Mouse (Mus musculus) limb, embryonic 11.5 days (tissue): ENCODE measurements around the gene Cnot6. TPM values are rescaled to one million over a fixed set of nuclear protein-coding genes. Genes with fewer than 3 reads are reported as not detected.

Experiments
- ATAC-seq: fragments of 200-750 bp; cut with Nextera tagmentation; 2 replicates; pipeline ENCODE4 v1.8.0; 2017; ENCODE audit warnings: low read depth; ENCODE audit not compliant: insufficient number of reproducible peaks, low FRiP score, low TSS enrichment
- DNase-seq: peaks from one replicate; pipeline ENCODE4 v3.0.0-alpha.2; 2015; ENCODE audit warnings: low spot score
- H3K27ac ChIP-seq: fragments of 300-500 bp; sonication (generic); replicated peaks from 2 replicates; pipeline ENCODE4 v1.5.1; 2014; ENCODE audit warnings: low read depth, mild to moderate bottlenecking, low read length
- H3K27me3 ChIP-seq: fragments of 300-500 bp; sonication (generic); 2 replicates; pipeline ENCODE4 v1.6.1; 2014; ENCODE audit warnings: mild to moderate bottlenecking, low read length, mixed read lengths; ENCODE audit not compliant: control insufficient read depth, insufficient read depth
- H3K36me3 ChIP-seq: fragments of 300-500 bp; sonication (generic); 2 replicates; pipeline ENCODE4 v1.6.1; 2014; ENCODE audit warnings: mild to moderate bottlenecking, low read length, moderate library complexity, mixed read lengths; ENCODE audit not compliant: control insufficient read depth, insufficient read depth
- H3K4me1 ChIP-seq: fragments of 300-500 bp; sonication (generic); 2 replicates; pipeline ENCODE4 v1.6.1; 2014; ENCODE audit warnings: low read length, mixed read lengths; ENCODE audit not compliant: control insufficient read depth, insufficient read depth
- H3K4me2 ChIP-seq: fragments of 300-500 bp; sonication (generic); 2 replicates; pipeline ENCODE4 v1.6.1; 2014; ENCODE audit warnings: low read depth, mild to moderate bottlenecking, moderate library complexity; ENCODE audit not compliant: severe bottlenecking
- H3K4me3 ChIP-seq: fragments of 300-500 bp; sonication (generic); 2 replicates; pipeline ENCODE4 v1.5.1; 2014; ENCODE audit warnings: low read depth, low read length
- H3K9ac ChIP-seq: fragments of 300-500 bp; sonication (generic); 2 replicates; pipeline ENCODE4 v1.6.1; 2014; ENCODE audit warnings: mild to moderate bottlenecking, low read length
- H3K9me3 ChIP-seq: fragments of 300-500 bp; sonication (generic); 2 replicates; pipeline ENCODE4 v1.6.1; 2016; ENCODE audit warnings: low read length; ENCODE audit not compliant: control insufficient read depth
- WGBS: fragments of 180-500 bp; shearing (Covaris S2); extraction: QIAGEN DNeasy Blood & Tissue Kit; methylation state at CpG from one replicate; pipeline ENCODE4 v1.1.7; 2014; 5-methylcytosine and 5-hydroxymethylcytosine counted together
- polyA plus RNA-seq: library from polyadenylated mRNA; unstranded; fragments of >200 nt; fragmentation: Nextera tagmentation; extraction: Ambion mirVana; gene quantifications from 2 replicates; pipeline ENCODE4 v1.2.1, GENCODE M21; 2014

Cnot6 gene
- polyA plus RNA-seq, 1 experiment from 2014 or later = 53.9 TPM

GRCm38 (mm10) chr11:49707834-49708233 is 4.7 kb downstream of the Cnot6 start:
- no peak for ATAC-seq
- no peak overlapping the region for H3K9ac ChIP-seq
- no peak overlapping the region for H3K4me3 ChIP-seq
- no peaks in the 10 kb centered on the region for H3K9me3 ChIP-seq
- H3K36me3 ChIP-seq = peaks cover 7% of the 10 kb centered on the region; the same call in 1 of the 2 replicates
- 83% methylated on average over 2 of the region's 2 CpGs for WGBS
- no peak overlapping the region for H3K27ac ChIP-seq
- DNase-seq = no peak
- H3K4me2 ChIP-seq = no peak overlapping the region
- H3K4me1 ChIP-seq = peaks cover 5% of the 10 kb centered on the region; the same call in 1 of the 2 replicates
- H3K27me3 ChIP-seq = no peaks in the 10 kb centered on the region

- Histone ChIP-seq H3K27me3 (no peaks in the 10 kb centered on the region), H3K4me3 (no peak overlapping the region), H3K4me1 (no peaks in the 10 kb centered on the region), H3K9ac (no peak overlapping the region), H3K4me2 (no peak overlapping the region), H3K9me3 (no peaks in the 10 kb centered on the region), H3K36me3 (peaks cover 19% of the 10 kb centered on the region), H3K27ac (no peak overlapping the region)
- 90% methylated on average over 8 of the region's 8 CpGs for WGBS
- no peak for ATAC-seq
- no peak for DNase-seq
Measured at GRCm38 (mm10) chr11:49704804-49705203, 7.7 kb downstream of the Cnot6 start.

GRCm38 (mm10) chr11:49702014-49702413 is 10.5 kb downstream of the Cnot6 start:
- Histone ChIP-seq H3K9me3 (no peaks in the 10 kb centered on the region), H3K9ac (no peak overlapping the region), H3K27me3 (no peaks in the 10 kb centered on the region), H3K27ac (no peak overlapping the region), H3K4me2 (no peak overlapping the region), H3K4me3 (no peak overlapping the region), H3K4me1 (no peaks in the 10 kb centered on the region), H3K36me3 (peaks cover 27% of the 10 kb centered on the region)
- DNase-seq (no peak), ATAC-seq (no peak)
- 96% methylated on average over 8 of the region's 8 CpGs for WGBS

GRCm38 (mm10) chr11:49699079-49699478 is 13.4 kb downstream of the Cnot6 start:
- 96% methylated on average over 1 of the region's 1 CpGs for WGBS
- no peak for DNase-seq
- no peak overlapping the region for H3K27ac ChIP-seq
- no peak for ATAC-seq
- H3K4me3 ChIP-seq = no peak overlapping the region
- no peaks in the 10 kb centered on the region for H3K9me3 ChIP-seq
- no peaks in the 10 kb centered on the region for H3K27me3 ChIP-seq
- H3K9ac ChIP-seq = no peak overlapping the region
- H3K4me2 ChIP-seq = no peak overlapping the region
- peaks cover 30% of the 10 kb centered on the region for H3K36me3 ChIP-seq
- H3K4me1 ChIP-seq = no peaks in the 10 kb centered on the region

GRCm38 (mm10) chr11:49697779-49698178 is 14.7 kb downstream of the Cnot6 start:
- 94% methylated on average over 5 of the region's 5 CpGs for WGBS
- ATAC-seq (no peak), DNase-seq (no peak)
- Histone ChIP-seq H3K4me1 (no peaks in the 10 kb centered on the region), H3K36me3 (peaks cover 28% of the 10 kb centered on the region), H3K4me3 (no peak overlapping the region), H3K27me3 (no peaks in the 10 kb centered on the region), H3K4me2 (no peak overlapping the region), H3K27ac (no peak overlapping the region), H3K9ac (no peak overlapping the region), H3K9me3 (no peaks in the 10 kb centered on the region)

GRCm38 (mm10) chr11:49696472-49696871 is 16.1 kb downstream of the Cnot6 start:
- no peaks in the 10 kb centered on the region for H3K4me1 ChIP-seq
- no peaks in the 10 kb centered on the region for H3K9me3 ChIP-seq
- H3K9ac ChIP-seq = no peak overlapping the region
- H3K27me3 ChIP-seq = no peaks in the 10 kb centered on the region
- H3K27ac ChIP-seq = no peak overlapping the region
- H3K4me2 ChIP-seq = no peak overlapping the region
- peaks cover 23% of the 10 kb centered on the region for H3K36me3 ChIP-seq
- ATAC-seq = no peak
- H3K4me3 ChIP-seq = no peak overlapping the region
- WGBS = 95% methylated on average over 2 of the region's 2 CpGs
- no peak for DNase-seq

- Histone ChIP-seq H3K27ac (no peak overlapping the region), H3K36me3 (peaks cover 18% of the 10 kb centered on the region), H3K4me3 (no peak overlapping the region), H3K9me3 (no peaks in the 10 kb centered on the region), H3K4me2 (no peak overlapping the region), H3K4me1 (no peaks in the 10 kb centered on the region), H3K9ac (no peak overlapping the region), H3K27me3 (no peaks in the 10 kb centered on the region)
- no peak for ATAC-seq
- WGBS = 90% methylated on average over 2 of the region's 2 CpGs
- DNase-seq = no peak
Measured at GRCm38 (mm10) chr11:49695695-49696094, 16.8 kb downstream of the Cnot6 start.

GRCm38 (mm10) chr11:49695013-49695412 is 17.5 kb downstream of the Cnot6 start:
- Histone ChIP-seq H3K27ac (no peak overlapping the region), H3K4me2 (no peak overlapping the region), H3K4me1 (no peaks in the 10 kb centered on the region), H3K27me3 (no peaks in the 10 kb centered on the region), H3K9ac (no peak overlapping the region), H3K4me3 (no peak overlapping the region), H3K36me3 (peaks cover 18% of the 10 kb centered on the region), H3K9me3 (no peaks in the 10 kb centered on the region)
- WGBS = 95% methylated on average over 3 of the region's 3 CpGs
- ATAC-seq (no peak), DNase-seq (no peak)

- H3K36me3 ChIP-seq = peaks cover 23% of the 10 kb centered on the region
- ATAC-seq = no peak
Measured at GRCm38 (mm10) chr11:49684237-49684973, 28.1 kb downstream of the Cnot6 start.

More at GRCm38 (mm10) chr11:49684237-49684973, 28.1 kb downstream of the Cnot6 start:
- Histone ChIP-seq H3K9me3 (no peaks in the 10 kb centered on the region), H3K4me2 (no peak overlapping the region), H3K4me3 (no peak overlapping the region), H3K4me1 (no peaks in the 10 kb centered on the region), H3K27ac (no peak overlapping the region), H3K9ac (no peak overlapping the region), H3K27me3 (no peaks in the 10 kb centered on the region)
- DNase-seq = no peak
- WGBS = 92% methylated on average over 12 of the region's 12 CpGs
